Mouse (Mus musculus): Measurements from ENCODE around the gene Wdr73. TPM values are rescaled to one million over a fixed set of nuclear protein-coding genes. Genes with fewer than 3 reads are reported as not detected.

Wdr73 gene
- polyA plus RNA-seq, 1 experiment from 2014 or later = 41.4 TPM

- peak; percentile 83 for DNase-seq (ENCODE audit: low spot score)
- H3K27me3 ChIP-seq (ENCODE audit: control insufficient read depth, insufficient read depth, low read length) = no peaks in the 10 kb centered on the region
- H3K4me2 ChIP-seq (replicated peaks; ENCODE audit: low read depth, low read length) = no peak overlapping the region
- 52% methylated on average over 9 of the region's 9 CpGs for WGBS
- peaks cover 3% of the 10 kb centered on the region for H3K4me1 ChIP-seq (replicated peaks; ENCODE audit: control insufficient read depth, insufficient read depth, low read length)
- H3K9ac ChIP-seq (ENCODE audit: low read depth, low read length) = peak overlapping the region; percentile 29; the same call in 1 of the 2 replicates
- peak; percentile 84 for ATAC-seq (ENCODE audit: low FRiP score)
- 0 out of 2 replicates have a peak, but pooled peaks cover 12% of the 10 kb centered on the region for H3K36me3 ChIP-seq (ENCODE audit: control insufficient read depth, insufficient read depth, low read length)
- peak overlapping the region; percentile 73 for H3K27ac ChIP-seq (ENCODE audit: low read depth, low read length)
- H3K4me3 ChIP-seq (ENCODE audit: low read depth, low read length) = no peak overlapping the region
- no peaks in the 10 kb centered on the region for H3K9me3 ChIP-seq (ENCODE audit: control insufficient read depth, low read length)
These were observed 12.0 kb downstream of the Wdr73 start for GRCm38 (mm10) chr7:80889021-80889511.

- H3K9me3 ChIP-seq (ENCODE audit: control insufficient read depth, low read length) = no peaks in the 10 kb centered on the region
- H3K9ac ChIP-seq (ENCODE audit: low read depth, low read length) = no peak overlapping the region
- H3K27ac ChIP-seq (ENCODE audit: low read depth, low read length) = peak overlapping the region; percentile 73
- no peak overlapping the region for H3K4me3 ChIP-seq (ENCODE audit: low read depth, low read length)
- peaks cover 3% of the 10 kb centered on the region for H3K4me1 ChIP-seq (replicated peaks; ENCODE audit: control insufficient read depth, insufficient read depth, low read length)
- no peak for DNase-seq (ENCODE audit: low spot score)
- no peaks in the 10 kb centered on the region for H3K27me3 ChIP-seq (ENCODE audit: control insufficient read depth, insufficient read depth, low read length)
- WGBS = 68% methylated on average over 7 of the region's 7 CpGs
- H3K4me2 ChIP-seq (replicated peaks; ENCODE audit: low read depth, low read length) = no peak overlapping the region
- 0 out of 2 replicates have a peak, but pooled peaks cover 10% of the 10 kb centered on the region for H3K36me3 ChIP-seq (ENCODE audit: control insufficient read depth, insufficient read depth, low read length)
- peak; percentile 36 for ATAC-seq (ENCODE audit: low FRiP score)
These were observed 12.5 kb downstream of the Wdr73 start for GRCm38 (mm10) chr7:80888595-80888994.

DNA sequence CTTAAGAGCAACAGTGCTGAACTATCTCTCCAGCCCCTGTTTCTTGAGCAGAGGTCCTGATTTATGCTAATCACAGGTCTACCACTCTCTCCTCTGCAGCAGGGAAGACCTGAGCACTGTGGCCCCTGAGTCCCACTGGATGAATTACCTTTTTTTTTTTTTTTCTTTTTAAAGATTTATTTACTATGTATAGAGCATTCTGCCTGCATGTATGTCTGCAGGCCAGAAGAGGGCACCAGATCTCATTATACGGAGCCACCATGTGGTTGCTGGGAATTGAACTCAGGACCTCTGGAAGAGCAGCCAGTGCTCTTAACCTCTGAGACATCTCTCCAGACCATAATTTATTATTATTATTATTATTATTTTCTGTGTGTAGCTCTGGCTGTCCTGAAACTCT lies 15.4 kb downstream of the Wdr73 start:
- Histone ChIP-seq H3K36me3 (ENCODE audit: control insufficient read depth, insufficient read depth, low read length) (no peaks in the 10 kb centered on the region), H3K27me3 (ENCODE audit: control insufficient read depth, insufficient read depth, low read length) (no peaks in the 10 kb centered on the region), H3K9ac (ENCODE audit: low read depth, low read length) (no peak overlapping the region), H3K9me3 (ENCODE audit: control insufficient read depth, low read length) (no peaks in the 10 kb centered on the region), H3K4me1 (replicated peaks; ENCODE audit: control insufficient read depth, insufficient read depth, low read length) (peaks cover 3% of the 10 kb centered on the region), H3K4me3 (ENCODE audit: low read depth, low read length) (no peak overlapping the region), H3K4me2 (replicated peaks; ENCODE audit: low read depth, low read length) (no peak overlapping the region), H3K27ac (ENCODE audit: low read depth, low read length) (no peak overlapping the region)
- DNase-seq (ENCODE audit: low spot score) = no peak
- 20% methylated on average over 1 of the region's 1 CpGs for WGBS
- ATAC-seq (ENCODE audit: low FRiP score) = no peak

GRCm38 (mm10) chr7:80882830-80883505 lies 18.1 kb downstream of the Wdr73 start:
- 27% methylated on average over 14 of the region's 14 CpGs for WGBS
- Histone ChIP-seq H3K27ac (ENCODE audit: low read depth, low read length) (no peak overlapping the region), H3K36me3 (ENCODE audit: control insufficient read depth, insufficient read depth, low read length) (no peaks in the 10 kb centered on the region), H3K27me3 (ENCODE audit: control insufficient read depth, insufficient read depth, low read length) (no peaks in the 10 kb centered on the region), H3K9me3 (ENCODE audit: control insufficient read depth, low read length) (no peaks in the 10 kb centered on the region), H3K4me1 (replicated peaks; ENCODE audit: control insufficient read depth, insufficient read depth, low read length) (no peaks in the 10 kb centered on the region), H3K4me3 (ENCODE audit: low read depth, low read length) (no peak overlapping the region), H3K4me2 (replicated peaks; ENCODE audit: low read depth, low read length) (no peak overlapping the region), H3K9ac (ENCODE audit: low read depth, low read length) (no peak overlapping the region)
- DNase-seq (ENCODE audit: low spot score) = peak; percentile 55
- no peak; the same call in 1 of the 2 replicates for ATAC-seq (ENCODE audit: low FRiP score)

DNA sequence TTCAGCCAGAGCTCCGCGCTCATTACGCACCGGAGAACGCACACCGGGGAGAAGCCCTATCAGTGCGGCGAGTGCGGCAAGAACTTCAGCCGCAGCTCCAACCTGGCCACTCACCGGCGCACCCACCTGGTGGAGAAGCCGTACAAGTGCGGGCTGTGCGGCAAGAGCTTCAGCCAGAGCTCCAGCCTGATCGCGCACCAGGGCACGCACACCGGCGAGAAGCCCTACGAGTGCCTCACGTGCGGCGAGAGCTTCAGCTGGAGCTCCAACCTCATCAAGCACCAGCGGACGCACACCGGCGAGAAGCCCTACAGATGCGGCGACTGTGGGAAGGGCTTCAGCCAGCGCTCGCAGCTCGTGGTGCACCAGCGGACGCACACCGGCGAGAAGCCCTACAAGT lies 25.3 kb downstream of the Wdr73 start:
- Histone ChIP-seq H3K27me3 (ENCODE audit: control insufficient read depth, insufficient read depth, low read length) (peaks cover 21% of the 10 kb centered on the region), H3K4me2 (replicated peaks; ENCODE audit: low read depth, low read length) (no peak overlapping the region), H3K27ac (ENCODE audit: low read depth, low read length) (no peak overlapping the region), H3K36me3 (ENCODE audit: control insufficient read depth, insufficient read depth, low read length) (peaks cover 13% of the 10 kb centered on the region), H3K9me3 (ENCODE audit: control insufficient read depth, low read length) (no peaks in the 10 kb centered on the region), H3K9ac (ENCODE audit: low read depth, low read length) (0 out of 2 replicates have a peak overlapping the region, but pooled peaks have one; percentile 19), H3K4me1 (replicated peaks; ENCODE audit: control insufficient read depth, insufficient read depth, low read length) (no peaks in the 10 kb centered on the region), H3K4me3 (ENCODE audit: low read depth, low read length) (no peak overlapping the region)
- DNase-seq (ENCODE audit: low spot score) = peak; percentile 17
- ATAC-seq (ENCODE audit: low FRiP score) = no peak
- WGBS = 27% methylated on average over 37 of the region's 37 CpGs

GRCm38 (mm10) chr7:80873631-80874030 lies 27.4 kb downstream of the Wdr73 start:
- Histone ChIP-seq H3K9ac (ENCODE audit: low read depth, low read length) (no peak overlapping the region), H3K4me2 (replicated peaks; ENCODE audit: low read depth, low read length) (no peak overlapping the region), H3K27me3 (ENCODE audit: control insufficient read depth, insufficient read depth, low read length) (peaks cover 21% of the 10 kb centered on the region), H3K36me3 (ENCODE audit: control insufficient read depth, insufficient read depth, low read length) (peaks cover 20% of the 10 kb centered on the region), H3K4me3 (ENCODE audit: low read depth, low read length) (no peak overlapping the region), H3K27ac (ENCODE audit: low read depth, low read length) (no peak overlapping the region), H3K4me1 (replicated peaks; ENCODE audit: control insufficient read depth, insufficient read depth, low read length) (no peaks in the 10 kb centered on the region), H3K9me3 (ENCODE audit: control insufficient read depth, low read length) (no peaks in the 10 kb centered on the region)
- 92% methylated on average over 2 of the region's 2 CpGs for WGBS
- no peak for DNase-seq (ENCODE audit: low spot score)
- no peak for ATAC-seq (ENCODE audit: low FRiP score)

DNA sequence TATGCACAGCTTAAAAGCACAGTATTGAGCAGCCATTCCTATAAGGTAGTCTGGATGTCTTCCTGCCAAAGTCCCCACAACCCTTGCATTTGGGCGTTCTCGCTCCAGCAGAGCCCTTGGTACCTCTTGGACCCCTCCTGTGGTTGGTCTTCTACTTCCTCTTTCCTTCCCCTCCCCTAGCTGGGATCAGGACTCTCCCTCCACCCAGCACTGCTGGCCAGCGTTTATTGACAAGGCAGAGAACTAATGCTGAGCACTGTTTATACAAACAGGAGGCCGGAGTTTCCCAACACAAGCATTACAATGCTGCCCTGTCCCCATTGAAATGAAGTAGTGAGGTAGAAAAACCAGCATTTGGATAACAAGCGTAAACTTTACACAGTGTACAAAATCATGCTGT lies 28.0 kb downstream of the Wdr73 start:
- ATAC-seq (ENCODE audit: low FRiP score) (no peak), DNase-seq (ENCODE audit: low spot score) (no peak)
- H3K27me3 ChIP-seq (ENCODE audit: control insufficient read depth, insufficient read depth, low read length) = peaks cover 21% of the 10 kb centered on the region
- no peaks in the 10 kb centered on the region for H3K9me3 ChIP-seq (ENCODE audit: control insufficient read depth, low read length)
- H3K4me3 ChIP-seq (ENCODE audit: low read depth, low read length) = no peak overlapping the region
- H3K36me3 ChIP-seq (ENCODE audit: control insufficient read depth, insufficient read depth, low read length) = peaks cover 20% of the 10 kb centered on the region
- no peaks in the 10 kb centered on the region for H3K4me1 ChIP-seq (replicated peaks; ENCODE audit: control insufficient read depth, insufficient read depth, low read length)
- no peak overlapping the region for H3K9ac ChIP-seq (ENCODE audit: low read depth, low read length)
- 80% methylated on average over 5 of the region's 5 CpGs for WGBS
- H3K4me2 ChIP-seq (replicated peaks; ENCODE audit: low read depth, low read length) = no peak overlapping the region
- no peak overlapping the region for H3K27ac ChIP-seq (ENCODE audit: low read depth, low read length)

DNA sequence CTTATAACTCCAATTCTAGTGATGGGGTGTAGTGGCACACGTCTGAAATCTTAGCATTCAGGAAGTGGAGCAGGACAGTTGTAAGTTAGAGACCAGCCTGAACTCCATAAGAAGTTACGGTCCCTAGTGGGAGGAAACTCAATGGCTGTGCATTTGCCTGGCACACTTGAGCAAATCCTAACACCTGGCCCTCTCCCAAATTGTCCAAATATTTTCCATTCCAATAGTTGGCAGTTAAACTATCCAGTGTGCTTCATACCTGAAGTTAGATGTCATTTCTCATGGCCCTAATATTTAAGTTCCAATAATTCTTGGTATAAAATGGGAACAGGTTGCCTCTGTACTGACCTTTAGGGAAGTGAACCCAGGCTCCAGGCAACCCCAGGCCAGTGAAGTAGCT lies 32.4 kb downstream of the Wdr73 start:
- no peak overlapping the region for H3K4me2 ChIP-seq (replicated peaks; ENCODE audit: low read depth, low read length)
- H3K4me1 ChIP-seq (replicated peaks; ENCODE audit: control insufficient read depth, insufficient read depth, low read length) = no peaks in the 10 kb centered on the region
- peaks cover 2% of the 10 kb centered on the region; the same call in 1 of the 2 replicates for H3K27me3 ChIP-seq (ENCODE audit: control insufficient read depth, insufficient read depth, low read length)
- ATAC-seq (ENCODE audit: low FRiP score) (no peak), DNase-seq (ENCODE audit: low spot score) (no peak)
- 89% methylated on average over 2 of the region's 2 CpGs for WGBS
- H3K4me3 ChIP-seq (ENCODE audit: low read depth, low read length) = no peak overlapping the region
- H3K27ac ChIP-seq (ENCODE audit: low read depth, low read length) = no peak overlapping the region
- H3K9ac ChIP-seq (ENCODE audit: low read depth, low read length) = no peak overlapping the region
- H3K9me3 ChIP-seq (ENCODE audit: control insufficient read depth, low read length) = no peaks in the 10 kb centered on the region
- H3K36me3 ChIP-seq (ENCODE audit: control insufficient read depth, insufficient read depth, low read length) = peaks cover 13% of the 10 kb centered on the region; the same call in 1 of the 2 replicates
